In genomic region chr10:109741664-109742063, GRCm38 (mm10) we compare ENCODE assay signal across 18 mouse cellular contexts.
DNase-seq lines count a peak whose midpoint lies in the region; ATAC-seq and TF ChIP-seq lines count a peak whose summit lies in the region.
"Had no signal": no experiment of that assay in that cellular context is flagged by ENCODE, and none has a peak within 500 bp of the region (broad histone marks: within the 10 kb centered on the region; RNA-seq: fewer than 3 reads in every experiment).

No protein-coding gene starts in this region.

- ATAC-seq in hindbrain, embryonic 16.5 days, result peak; percentile 81
- no peak for ATAC-seq in hindbrain, embryonic 12.5 days (ENCODE audit: low FRiP score)
- ATAC-seq in erythroid progenitor cell, adult 5-6 weeks (replicated peaks; ENCODE audit: low FRiP score, poor library complexity, severe bottlenecking), result no peak
- ATAC-seq: CD4-positive, CD25-positive, alpha-beta regulatory T cell, adult 4 months had no signal

- no peak overlapping the region for H3K9ac ChIP-seq in hindbrain, embryonic 16.5 days (ENCODE audit: low read depth, low read length)
- no peak overlapping the region for H3K9ac ChIP-seq in hindbrain, embryonic 12.5 days
- H3K9ac ChIP-seq: kidney, embryonic 15.5 days; limb, embryonic 13.5 days; liver, embryonic 15.5 days had no signal

- no peak overlapping the region for H3K4me3 ChIP-seq in hindbrain, embryonic 16.5 days (ENCODE audit: low read length)
- no peak overlapping the region for H3K4me3 ChIP-seq in hindbrain, embryonic 12.5 days
- H3K4me3 ChIP-seq: erythroblast, embryonic 14.5 days; gastrocnemius, adult 2 months; kidney, embryonic 15.5 days; left cerebral cortex, adult 2 months; limb, embryonic 13.5 days; liver, embryonic 15.5 days had no signal

- H3K27ac ChIP-seq in hindbrain, embryonic 16.5 days (ENCODE audit: low read depth, low read length), result peak overlapping the region; percentile 17; the same call in 1 of the 2 replicates
- no peak overlapping the region for H3K27ac ChIP-seq in hindbrain, embryonic 12.5 days
- H3K27ac ChIP-seq: gastrocnemius, adult 2 months; kidney, embryonic 15.5 days; left cerebral cortex, adult 2 months; limb, embryonic 13.5 days; liver, embryonic 15.5 days had no signal

- peaks cover 6% of the 10 kb centered on the region; the same call in 1 of the 2 replicates for H3K9me3 ChIP-seq in hindbrain, embryonic 16.5 days (ENCODE audit: control insufficient read depth, low read length)
- 0 out of 2 replicates have a peak, but pooled peaks cover 5% of the 10 kb centered on the region for H3K9me3 ChIP-seq in hindbrain, embryonic 12.5 days (replicated peaks)
- H3K9me3 ChIP-seq: kidney, embryonic 15.5 days; liver, embryonic 15.5 days had no signal

- no peaks in the 10 kb centered on the region for H3K4me1 ChIP-seq in hindbrain, embryonic 16.5 days (ENCODE audit: control insufficient read depth, insufficient read depth, low read depth, low read length)
- no peaks in the 10 kb centered on the region for H3K4me1 ChIP-seq in hindbrain, embryonic 12.5 days
- H3K4me1 ChIP-seq: kidney, embryonic 15.5 days; limb, embryonic 13.5 days; liver, embryonic 15.5 days had no signal

- H3K4me2 ChIP-seq in hindbrain, embryonic 16.5 days (ENCODE audit: low read length), result no peak overlapping the region
- no peak overlapping the region for H3K4me2 ChIP-seq in hindbrain, embryonic 12.5 days (replicated peaks)
- H3K4me2 ChIP-seq: kidney, embryonic 15.5 days; limb, embryonic 13.5 days; liver, embryonic 15.5 days; midbrain, embryonic 11.5 days had no signal

- DNase-seq in brain, adult 2 months (ENCODE audit: low read depth, low spot score), result peak; percentile 98
- peak; percentile 83 for DNase-seq in brain, embryonic 14.5 days (ENCODE audit: low read depth)
- peak; percentile 92 to 96 for DNase-seq in cerebellum, postnatal 10 days
- no peak for DNase-seq in thymus, postnatal 14 days
- DNase-seq: adrenal gland, adult 8-10 months; gastrocnemius, adult 2 months; heart, adult 11 months; right cerebral cortex, postnatal 25 days had no signal

- WGBS in hindbrain, embryonic 16.5 days, result 44% methylated on average over 2 of the region's 2 CpGs
- WGBS in hindbrain, embryonic 12.5 days, result 71% methylated on average over 2 of the region's 2 CpGs

- TF ChIP-seq POLR2A in brain, embryonic 14.5 days (IDR thresholded peaks at IDR 0.05; ENCODE audit: borderline replicate concordance, extremely low read depth, insufficient read depth, insufficient read length, poor library complexity, severe bottlenecking), result no peak

- TF ChIP-seq CTCF in brain, embryonic 14.5 days (IDR thresholded peaks at IDR 0.05; ENCODE audit: borderline replicate concordance, extremely low read depth, insufficient read depth, insufficient read length), result no peak

- H3K27me3 ChIP-seq in hindbrain, embryonic 16.5 days (replicated peaks; ENCODE audit: control insufficient read depth, insufficient read depth, low read length), result no peaks in the 10 kb centered on the region
- no peaks in the 10 kb centered on the region for H3K27me3 ChIP-seq in hindbrain, embryonic 12.5 days
- H3K27me3 ChIP-seq: kidney, embryonic 15.5 days; limb, embryonic 13.5 days; liver, embryonic 15.5 days had no signal

- H3K36me3 ChIP-seq in hindbrain, embryonic 16.5 days (ENCODE audit: control insufficient read depth, insufficient read depth, low read length), result peaks cover 12% of the 10 kb centered on the region
- H3K36me3 ChIP-seq in hindbrain, embryonic 12.5 days, result 0 out of 2 replicates have a peak, but pooled peaks cover 8% of the 10 kb centered on the region
- H3K36me3 ChIP-seq: limb, embryonic 13.5 days; liver, embryonic 15.5 days had no signal
